Mouse (Mus musculus) regulatory T cell (primary cell): ENCODE measurements around the gene Ang.

ENCODE experiments used
- in situ Hi-C: fragments of 300-600 bp; cut with MboI, MseI; formaldehyde crosslinking; loops from one replicate; pipeline ENCODE4 v1.15.1; 2025; ENCODE audit warnings: high pct_unique_total_duplicates

Ang gene

GRCm38 (mm10) chr14:51090921-51091900 is at the start of gene Ang, which contains the start of gene Rnase4:
TSS of gene Ang (plus strand) at chr14:51091150.
TSS of gene Rnase4 (plus strand) at chr14:51091077.
- in situ Hi-C loops, result no loop called here

GRCm38 (mm10) chr14:51041769-51042168 is 49.2 kb upstream of the Ang start, which contains the start of gene Rnase9:
TSS of gene Rnase9 (minus strand) at chr14:51041869.
- in situ Hi-C loops, result no loop called here

DNA sequence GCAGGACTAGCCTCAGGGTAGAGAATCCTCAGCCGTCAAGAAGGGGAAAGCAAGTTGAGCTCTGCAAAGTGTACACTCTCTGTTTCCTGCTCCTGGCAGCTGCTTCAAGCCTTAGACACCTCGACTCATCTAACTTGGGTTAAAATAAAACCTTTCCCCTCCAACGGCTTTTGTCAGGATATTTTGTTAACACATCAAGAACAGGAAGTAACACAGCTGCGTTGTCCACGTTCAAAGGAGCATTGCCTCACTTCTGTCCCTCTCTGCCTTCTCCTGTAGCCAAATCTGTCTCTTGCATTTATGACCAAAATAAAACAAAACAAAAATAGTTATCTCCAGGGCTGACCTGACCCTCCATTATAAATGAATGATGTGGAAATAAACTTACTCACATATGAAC is 43.1 kb upstream of the Ang start:
- in situ Hi-C loops, result no loop called here

- in situ Hi-C loops, result no loop called here
Measured at GRCm38 (mm10) chr14:51050063-51050462, 40.9 kb upstream of the Ang start, which contains the start of gene Rnase11. TSS of gene Rnase11 (minus strand) at chr14:51050163.

DNA sequence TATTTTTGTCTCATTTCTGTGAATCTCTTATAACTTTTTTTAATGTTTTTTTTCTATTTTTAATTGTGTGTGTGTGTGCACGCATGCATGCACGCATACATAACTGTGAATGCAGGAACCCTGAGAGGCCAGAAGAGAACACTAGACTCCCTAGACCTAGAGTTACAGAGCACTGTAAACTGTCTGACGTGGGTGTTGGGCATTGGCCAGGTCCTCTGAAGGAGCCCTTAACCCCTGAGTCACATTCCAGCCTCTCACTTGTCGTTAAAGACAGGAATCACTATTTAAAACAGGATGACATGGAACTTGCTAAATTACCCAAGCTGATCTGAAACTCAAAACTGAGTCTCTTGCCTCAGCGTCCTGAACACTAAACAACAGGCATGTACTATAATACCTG is 39.0 kb upstream of the Ang start:
- in situ Hi-C loops, result no loop called here

GRCm38 (mm10) chr14:51053176-51053575 is 37.8 kb upstream of the Ang start:
- in situ Hi-C loops, result no loop called here

DNA sequence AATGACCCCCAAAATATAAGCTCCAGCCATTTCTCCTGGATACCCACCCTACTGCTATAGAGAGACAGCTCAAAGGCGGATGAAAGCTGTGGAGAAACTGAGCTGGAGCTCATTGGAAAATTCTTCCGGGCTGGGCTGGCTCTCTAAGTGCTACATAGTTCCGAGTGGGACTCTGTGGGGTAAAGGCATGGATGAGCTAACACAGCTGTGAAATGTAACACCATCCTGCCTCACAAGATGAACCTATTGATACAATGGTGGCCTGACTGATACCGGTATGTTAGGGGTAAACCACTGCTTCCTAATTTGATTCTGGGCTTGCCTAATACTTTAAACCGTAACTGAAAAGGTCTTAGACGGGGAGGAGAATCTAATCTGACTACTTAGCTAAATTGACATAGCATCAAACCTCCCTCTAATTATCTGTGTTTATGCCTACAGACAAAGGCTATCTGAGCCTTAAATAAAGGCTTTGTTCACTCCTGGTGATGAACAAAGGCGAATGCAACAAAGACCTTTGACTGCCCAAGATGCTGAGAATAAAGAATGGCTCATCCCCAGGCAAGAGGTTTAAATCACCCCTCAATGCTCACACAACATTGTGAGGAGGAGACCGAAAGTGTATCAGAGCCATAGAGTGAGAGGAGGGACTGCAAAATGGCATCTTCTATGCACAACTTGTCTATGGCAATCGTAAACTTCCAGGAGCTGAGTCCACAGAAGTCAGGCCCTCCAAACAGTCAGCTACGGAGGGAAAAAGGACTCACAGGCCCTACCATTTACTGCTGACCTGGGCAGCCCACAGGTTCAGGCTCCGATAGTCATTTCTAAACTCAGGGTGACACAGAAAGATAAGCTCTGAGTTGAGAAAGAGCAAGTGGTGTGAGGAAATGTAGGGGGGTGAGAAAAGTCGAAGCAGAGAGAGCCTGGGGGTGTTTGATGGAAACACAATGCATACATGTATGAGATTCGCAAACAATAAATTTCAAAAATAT is 36.4 kb upstream of the Ang start:
- in situ Hi-C loops, result no loop called here

DNA sequence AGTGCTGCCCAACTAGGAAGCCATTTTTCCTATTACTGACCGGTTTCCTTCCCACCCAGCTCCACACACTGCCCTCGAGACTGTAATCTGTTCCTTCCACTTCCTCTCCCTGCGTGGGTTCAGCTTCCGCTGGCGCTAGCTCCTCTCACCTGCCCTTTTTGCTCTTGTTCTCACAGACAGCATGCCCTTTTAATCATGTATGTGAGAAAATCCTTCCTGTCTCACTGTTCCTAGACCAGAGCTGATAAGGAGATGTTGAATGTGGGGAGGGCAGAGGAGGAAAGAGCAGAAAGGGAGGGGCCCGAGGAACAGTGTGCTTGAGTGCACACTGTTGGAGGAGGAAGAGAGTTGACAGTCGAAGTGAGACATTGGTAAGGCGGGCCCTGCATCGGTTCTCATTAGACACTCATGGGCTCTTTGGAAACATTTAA is 33.5 kb upstream of the Ang start, which contains the start of gene Rnase12:
Rnase12 (minus strand) TSS at position 261 of the 431 bp plus-strand sequence.
- in situ Hi-C loops, result no loop called here

GRCm38 (mm10) chr14:51060761-51061160 is 30.2 kb upstream of the Ang start:
- in situ Hi-C loops, result loop anchor here (5.0 to 10.0 kb wide), 2 partner anchors 33 to 1006 kb away; no protein-coding TSS in a partner anchor

GRCm38 (mm10) chr14:51068956-51069355 is 22.0 kb upstream of the Ang start:
- in situ Hi-C loops, result loop anchor here (5.0 to 10.0 kb wide), 2 partner anchors 142 to 1014 kb away; no protein-coding TSS in a partner anchor

DNA sequence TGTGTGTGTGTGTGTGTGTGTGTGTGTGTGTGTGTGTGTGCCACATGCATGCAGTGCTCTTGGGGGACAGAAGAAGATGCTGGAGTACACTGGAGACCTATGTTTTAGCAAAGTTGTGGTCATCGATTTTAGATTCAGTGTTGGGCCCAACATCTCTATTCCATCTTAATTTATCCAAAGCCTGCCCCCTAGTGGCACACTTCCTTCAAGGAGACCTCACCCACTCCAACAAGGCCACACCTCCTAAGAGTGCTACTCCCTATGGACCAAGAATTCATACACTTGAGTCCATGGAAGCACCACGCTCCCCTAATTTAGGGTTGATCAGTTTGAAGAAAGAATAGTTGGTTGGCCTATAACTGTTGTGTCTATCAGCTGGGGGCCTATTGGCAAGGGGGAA is 21.3 kb upstream of the Ang start:
- in situ Hi-C loops, result loop anchor here (5.0 to 10.0 kb wide), 3 partner anchors 142 to 1015 kb away; partner anchors contain the start of genes Ccnb1ip1 and Parp2

- in situ Hi-C loops, result loop anchor here (5.0 kb wide), 1 partner anchor 267 kb away; the partner anchor contains the start of genes Ccnb1ip1 and Parp2
Measured at GRCm38 (mm10) chr14:51074335-51074734, 16.6 kb upstream of the Ang start, which contains the start of gene Olfr750. TSS of gene Olfr750 (minus strand) at chr14:51074435.

DNA sequence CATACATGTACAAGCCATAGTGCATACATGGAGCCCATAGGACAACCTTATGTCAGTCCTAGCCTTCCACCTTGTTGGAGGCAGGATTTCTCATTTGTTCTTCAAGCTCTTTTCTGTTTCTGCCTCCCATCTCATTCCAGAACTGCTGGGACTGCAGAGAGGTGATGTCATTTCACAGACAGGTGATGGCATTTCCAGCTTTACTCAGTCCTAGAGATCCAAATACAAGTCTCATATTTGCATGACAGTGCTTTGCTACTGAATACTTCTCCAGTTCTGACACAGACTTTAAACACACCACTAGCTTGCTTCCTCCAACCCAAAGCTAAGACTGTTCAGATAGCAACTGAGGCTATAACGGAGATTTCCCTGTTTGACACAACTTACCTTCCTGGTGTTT is 11.8 kb upstream of the Ang start:
- in situ Hi-C loops, result no loop called here

GRCm38 (mm10) chr14:51081035-51081434 is 9.9 kb upstream of the Ang start:
- in situ Hi-C loops, result no loop called here

DNA sequence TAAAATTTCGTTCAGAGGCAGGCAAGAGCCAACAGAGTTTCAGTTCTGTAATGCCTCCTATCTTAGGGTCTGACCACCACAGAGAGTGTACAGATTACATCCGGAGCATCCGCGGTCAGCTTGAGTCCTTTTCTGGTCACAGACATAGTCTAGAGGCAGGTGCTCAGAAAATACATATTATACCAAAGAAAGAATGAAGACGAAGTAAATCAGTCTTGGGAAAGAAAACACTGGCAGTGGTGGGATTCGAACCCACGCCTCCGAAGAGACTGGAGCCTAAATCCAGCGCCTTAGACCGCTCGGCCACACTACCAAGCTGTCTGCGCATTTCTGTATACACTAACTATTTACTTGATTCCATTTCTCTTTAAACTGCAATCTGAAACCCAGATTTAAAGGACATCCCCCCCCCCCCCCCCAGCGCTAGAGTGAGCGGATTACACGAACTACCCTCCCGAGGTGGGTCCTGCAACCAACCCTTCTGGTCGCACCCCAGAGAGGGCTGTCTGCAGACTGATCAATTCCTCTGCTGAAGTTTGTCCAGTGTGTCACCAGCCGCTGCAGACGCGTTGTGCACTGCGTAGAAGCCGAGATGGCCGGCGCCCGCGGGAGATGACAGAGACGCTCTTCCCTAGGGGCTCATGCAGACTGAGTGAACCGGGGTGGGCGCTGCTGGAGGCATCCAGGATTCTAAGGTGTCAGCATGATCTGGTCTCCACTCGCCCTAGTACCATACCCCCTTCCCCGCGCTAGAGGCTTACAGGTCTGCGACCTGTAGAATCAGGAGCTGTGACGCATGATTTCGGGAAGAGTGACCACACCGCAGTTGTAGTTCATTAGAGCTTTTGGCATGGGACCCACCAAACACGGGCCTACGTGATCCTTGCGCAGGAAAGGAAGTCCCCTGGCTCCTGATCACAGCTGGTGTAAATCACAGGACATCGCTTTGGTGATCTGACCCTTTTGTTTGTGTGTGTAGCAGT is 8.1 kb upstream of the Ang start:
- in situ Hi-C loops, result no loop called here

- in situ Hi-C loops, result no loop called here
Measured at GRCm38 (mm10) chr14:51083805-51084204, 7.1 kb upstream of the Ang start.

DNA sequence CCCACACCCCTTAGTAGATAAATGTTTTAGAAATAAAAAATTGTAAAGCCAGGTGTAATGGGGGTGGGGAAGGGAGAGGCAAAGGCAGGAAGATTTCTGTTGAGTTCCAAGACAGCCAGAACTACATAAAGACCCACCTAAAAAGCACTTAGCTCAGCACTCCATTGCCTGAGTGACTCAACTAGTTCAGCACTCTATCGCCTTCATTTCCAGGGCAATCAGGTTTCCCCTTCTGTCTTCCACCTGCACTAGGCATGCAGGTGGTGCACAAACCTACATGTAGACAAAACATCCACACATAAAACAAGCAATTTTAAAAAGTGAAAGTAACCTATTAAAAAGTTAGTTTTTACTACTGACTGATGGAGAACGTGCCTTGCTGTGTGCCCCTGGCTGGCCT is 5.9 kb upstream of the Ang start:
- in situ Hi-C loops, result no loop called here

GRCm38 (mm10) chr14:51085911-51086310 is 5.0 kb upstream of the Ang start:
- in situ Hi-C loops, result no loop called here

DNA sequence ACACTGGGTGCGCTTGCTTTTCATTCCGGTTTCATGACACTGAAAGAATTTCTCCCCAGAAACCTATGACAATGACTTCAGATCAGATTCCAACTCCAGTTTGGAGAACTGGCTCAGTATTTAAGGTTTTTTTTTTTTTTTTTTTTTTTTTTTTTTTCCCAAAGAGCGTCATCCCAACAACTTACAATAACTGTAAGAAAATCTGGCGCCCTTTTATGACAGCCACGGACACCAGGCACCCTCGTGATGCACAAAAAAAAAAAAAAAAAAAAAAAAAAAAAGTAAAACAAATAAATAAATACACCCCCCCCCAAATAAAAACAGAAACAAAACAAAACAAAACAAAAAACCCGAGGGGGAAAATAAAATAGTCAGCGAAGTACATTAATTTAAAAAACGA is 3.2 kb upstream of the Ang start:
- in situ Hi-C loops, result no loop called here
